In the genomic region with DNA sequence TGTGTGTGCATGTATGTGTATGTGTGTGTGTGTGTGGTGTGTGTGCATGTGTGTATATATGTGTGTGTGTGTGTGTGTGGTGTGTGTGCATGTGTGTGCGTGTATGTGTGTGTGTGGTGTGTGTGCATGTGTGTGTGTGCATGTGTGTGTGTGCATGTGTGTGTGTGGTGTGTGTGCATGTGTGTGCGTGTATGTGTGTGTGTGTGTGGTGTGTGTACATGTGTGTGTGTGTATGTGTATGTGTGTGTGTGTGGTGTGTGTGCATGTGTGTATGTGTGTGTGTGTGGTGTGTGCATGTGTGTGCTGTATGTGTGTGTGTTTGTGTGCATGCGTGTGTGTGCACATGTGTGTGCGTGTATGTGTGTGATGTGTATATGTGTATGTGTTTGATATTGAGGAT, we compare ENCODE assay signal across 32 mouse cellular contexts. TPM values are rescaled to one million over a fixed set of nuclear protein-coding genes. Genes with fewer than 3 reads are reported as not detected.
"Had no signal": no experiment of that assay in that cellular context is flagged by ENCODE, and none has a peak within 500 bp of the region (broad histone marks: within the 10 kb centered on the region; RNA-seq: fewer than 3 reads in every experiment).

No protein-coding gene starts in this region.

- H3K4me1 ChIP-seq: hindbrain, embryonic 10.5 days; hindbrain, embryonic 12.5 days; intestine, embryonic 15.5 days; kidney, embryonic 15.5 days had no signal

- H3K4me3 ChIP-seq: heart, embryonic 15.5 days; hindbrain, embryonic 10.5 days; hindbrain, embryonic 12.5 days; hindbrain, embryonic 13.5 days; hindbrain, embryonic 15.5 days; intestine, embryonic 15.5 days; kidney, embryonic 15.5 days; layer of hippocampus, adult 2 months; left cerebral cortex, adult 2 months had no signal

- H3K9ac ChIP-seq: heart, embryonic 15.5 days; hindbrain, embryonic 12.5 days; hindbrain, embryonic 13.5 days; hindbrain, embryonic 14.5 days; hindbrain, embryonic 15.5 days; intestine, embryonic 15.5 days; kidney, embryonic 15.5 days had no signal

- H3K36me3 ChIP-seq: heart, embryonic 15.5 days; hindbrain, embryonic 10.5 days; hindbrain, embryonic 12.5 days; hindbrain, embryonic 13.5 days; hindbrain, embryonic 15.5 days; intestine, embryonic 15.5 days; kidney, embryonic 15.5 days had no signal

- H3K27ac ChIP-seq: heart, embryonic 15.5 days; hindbrain, embryonic 10.5 days; hindbrain, embryonic 12.5 days; hindbrain, embryonic 13.5 days; hindbrain, embryonic 14.5 days; hindbrain, embryonic 15.5 days; hindbrain, postnatal 0 days; intestine, embryonic 15.5 days; kidney, embryonic 15.5 days; kidney, postnatal 0 days; layer of hippocampus, adult 2 months; left cerebral cortex, adult 2 months had no signal

- H3K9me3 ChIP-seq: heart, embryonic 15.5 days; hindbrain, embryonic 10.5 days; hindbrain, embryonic 12.5 days; hindbrain, embryonic 13.5 days; hindbrain, embryonic 15.5 days; intestine, embryonic 15.5 days; kidney, embryonic 15.5 days had no signal

- H3K27me3 ChIP-seq: heart, embryonic 15.5 days; hindbrain, embryonic 12.5 days; hindbrain, embryonic 13.5 days; hindbrain, embryonic 15.5 days; intestine, embryonic 15.5 days had no signal

- DNase-seq: heart, postnatal 10 days; heart, postnatal 14 days; heart, postnatal 36 days; heart, postnatal 4 days; kidney, adult 11 months; kidney, adult 18-20 months; kidney, adult 2 months; kidney, adult 8-10 months; kidney, adult 9 months; kidney, postnatal 10 days; kidney, postnatal 14 days; kidney, postnatal 25 days; kidney, postnatal 36 days; kidney, postnatal 4 days; layer of hippocampus, adult 9-11 months; layer of hippocampus, postnatal 36 days had no signal

- ATAC-seq: hindbrain, embryonic 16.5 days; hindbrain, postnatal 0 days; inflammation-experienced regulatory T-cells, adult 6 months; intestine, embryonic 15.5 days; intestine, embryonic 16.5 days; intestine, postnatal 0 days had no signal

RNA-seq across cellular contexts. Expression of gene Paqr9, which starts 14.9 kb away (rescaled TPM):
- polyA plus RNA-seq: inflammation-experienced regulatory T-cells, adult 6 months had no signal
